Mouse (Mus musculus) lung, embryonic 15.5 days (tissue): ENCODE measurements at regions not wholly inside any gene's neighbourhood (a gene's known extent, or its start where the extent isn't known, plus 50 kb on each side); places are given as distances from the start of the nearest gene placed in this dataset.

Source experiments
- ATAC-seq: fragments of 200-750 bp; cut with Nextera tagmentation; 2 replicates; pipeline ENCODE4 v1.8.0; 2017; ENCODE audit warnings: moderate number of reproducible peaks, borderline replicate concordance; ENCODE audit not compliant: low FRiP score, low TSS enrichment; ENCODE audit errors: extremely low read depth
- H3K27ac ChIP-seq: fragments of 300-500 bp; sonication (generic); 2 replicates; pipeline ENCODE4 v1.5.1; 2015; ENCODE audit warnings: moderate library complexity, mild to moderate bottlenecking, inconsistent platforms
- H3K27me3 ChIP-seq: fragments of 300-500 bp; sonication (generic); 2 replicates; pipeline ENCODE4 v1.6.1; 2015; ENCODE audit warnings: inconsistent platforms
- H3K36me3 ChIP-seq: fragments of 300-500 bp; sonication (generic); 2 replicates; pipeline ENCODE4 v1.6.1; 2015; ENCODE audit warnings: inconsistent platforms
- H3K4me1 ChIP-seq: fragments of 300-500 bp; sonication (generic); 2 replicates; pipeline ENCODE4 v1.6.1; 2015; ENCODE audit warnings: inconsistent platforms
- H3K4me2 ChIP-seq: fragments of 300-500 bp; sonication (generic); 2 replicates; pipeline ENCODE4 v1.6.1; 2015; ENCODE audit warnings: inconsistent platforms, mild to moderate bottlenecking, moderate library complexity
- H3K4me3 ChIP-seq: fragments of 300-500 bp; sonication (generic); 2 replicates; pipeline ENCODE4 v1.5.1; 2015; ENCODE audit warnings: mild to moderate bottlenecking, inconsistent platforms
- H3K9ac ChIP-seq: fragments of 300-500 bp; sonication (generic); 2 replicates; pipeline ENCODE4 v1.6.1; 2015; ENCODE audit warnings: inconsistent platforms
- H3K9me3 ChIP-seq: fragments of 300-500 bp; sonication (generic); 2 replicates; pipeline ENCODE4 v1.6.1; 2016; ENCODE audit warnings: inconsistent platforms
- WGBS: fragments of 180-500 bp; shearing (Covaris S2); methylation state at CpG from one replicate; pipeline ENCODE4 v1.1.7; 2015; 5-methylcytosine and 5-hydroxymethylcytosine counted together

- no peaks in the 10 kb centered on the region for H3K4me1 ChIP-seq
- H3K27me3 ChIP-seq, result no peaks in the 10 kb centered on the region
- no peak overlapping the region for H3K4me2 ChIP-seq
- no peak overlapping the region for H3K4me3 ChIP-seq
- no peaks in the 10 kb centered on the region for H3K9me3 ChIP-seq
- H3K36me3 ChIP-seq, result no peaks in the 10 kb centered on the region
- peak; percentile 55; the same call in 1 of the 2 replicates for ATAC-seq
- WGBS, result 61% methylated on average over 19 of the region's 19 CpGs
- no peak overlapping the region for H3K9ac ChIP-seq
- 0 out of 2 replicates have a peak overlapping the region, but pooled peaks have one; percentile 21 for H3K27ac ChIP-seq
Measured at GRCm38 (mm10) chr3:130838626-130839422, 108.6 kb upstream of the Rpl34 start.

DNA sequence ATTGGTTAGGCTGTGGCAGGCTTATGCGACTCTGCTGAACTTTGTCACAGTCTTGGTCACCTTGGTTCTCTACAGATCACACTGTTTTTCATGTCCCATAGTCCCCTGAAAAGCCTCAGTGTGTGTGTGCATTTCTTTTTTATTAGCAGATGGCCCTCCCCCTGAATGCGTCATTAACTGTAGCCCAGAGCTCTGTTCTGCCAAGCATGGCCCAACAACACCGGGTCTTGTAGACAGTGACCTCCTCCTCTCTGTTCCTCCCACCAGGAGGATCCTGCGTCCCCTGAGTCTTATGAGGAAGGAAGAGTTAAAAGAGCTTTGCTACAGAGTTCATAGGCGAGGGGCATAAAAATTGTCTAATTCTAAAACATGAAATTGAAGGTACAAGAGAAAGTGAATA is 103.5 kb upstream of the Rpl34 start:
- Histone ChIP-seq H3K9ac (no peak overlapping the region), H3K4me2 (no peak overlapping the region), H3K9me3 (no peaks in the 10 kb centered on the region), H3K4me1 (0 out of 2 replicates have a peak, but pooled peaks cover 8% of the 10 kb centered on the region), H3K36me3 (no peaks in the 10 kb centered on the region), H3K27me3 (no peaks in the 10 kb centered on the region), H3K4me3 (no peak overlapping the region), H3K27ac (no peak overlapping the region)
- WGBS, result 80% methylated on average over 5 of the region's 5 CpGs
- ATAC-seq, result no peak

GRCm38 (mm10) chr3:130833082-130833481 is 102.9 kb upstream of the Rpl34 start:
- H3K4me3 ChIP-seq, result no peak overlapping the region
- H3K27me3 ChIP-seq, result no peaks in the 10 kb centered on the region
- no peaks in the 10 kb centered on the region for H3K9me3 ChIP-seq
- H3K27ac ChIP-seq, result no peak overlapping the region; the same call in 1 of the 2 replicates
- H3K4me2 ChIP-seq, result 0 out of 2 replicates have a peak overlapping the region, but pooled peaks have one; percentile 16
- no peak for ATAC-seq
- H3K36me3 ChIP-seq, result no peaks in the 10 kb centered on the region
- H3K9ac ChIP-seq, result no peak overlapping the region
- 0 out of 2 replicates have a peak, but pooled peaks cover 8% of the 10 kb centered on the region for H3K4me1 ChIP-seq
- whole genome bisulfite sequencing, result 39% methylated on average over 9 of the region's 9 CpGs

DNA sequence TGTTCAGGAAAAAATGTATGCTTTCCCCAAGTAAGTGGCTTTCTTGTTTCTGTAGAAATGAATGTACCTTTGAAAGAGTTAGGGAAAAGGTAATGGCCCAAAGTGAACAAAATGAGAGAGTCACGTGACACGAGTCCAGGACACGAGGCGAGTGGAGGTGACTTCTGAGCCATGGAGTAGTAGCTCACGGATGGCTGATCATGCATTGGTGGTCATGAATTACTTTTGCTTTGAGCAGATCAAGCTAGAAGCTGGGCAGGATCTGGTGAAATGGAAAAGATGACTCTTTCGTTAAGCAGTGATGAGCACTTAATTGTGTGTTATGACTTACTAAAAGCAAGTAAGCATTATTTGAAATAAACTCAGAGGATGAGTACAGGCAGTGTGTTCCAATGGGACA is 101.6 kb upstream of the Rpl34 start:
- Histone ChIP-seq H3K27ac (no peak overlapping the region), H3K4me1 (0 out of 2 replicates have a peak, but pooled peaks cover 8% of the 10 kb centered on the region), H3K4me3 (no peak overlapping the region), H3K9ac (no peak overlapping the region), H3K4me2 (no peak overlapping the region), H3K36me3 (no peaks in the 10 kb centered on the region), H3K9me3 (no peaks in the 10 kb centered on the region), H3K27me3 (no peaks in the 10 kb centered on the region)
- no peak for ATAC-seq
- 89% methylated on average over 6 of the region's 6 CpGs for WGBS

DNA sequence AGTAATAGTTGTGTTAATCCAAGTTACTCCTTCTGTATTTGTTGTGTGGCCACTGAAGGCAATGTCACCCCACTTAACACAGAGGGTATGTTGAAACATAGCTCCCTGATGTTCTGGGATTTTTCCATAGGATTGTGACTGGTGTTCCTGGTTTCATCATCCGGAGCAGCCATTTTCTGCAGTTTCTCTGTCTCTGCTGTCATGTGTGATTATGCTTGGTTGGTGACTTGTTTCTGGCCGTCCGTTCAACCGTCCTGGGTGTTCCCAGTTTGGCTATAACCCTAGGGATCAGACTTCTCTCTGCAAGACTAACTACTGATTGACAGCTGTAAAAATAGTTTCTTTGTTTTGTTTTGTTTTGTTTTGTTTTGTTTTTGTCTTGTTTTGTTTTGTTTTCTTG is 98.1 kb upstream of the Rpl34 start:
- Histone ChIP-seq H3K9ac (no peak overlapping the region), H3K4me3 (no peak overlapping the region), H3K4me2 (no peak overlapping the region), H3K9me3 (no peaks in the 10 kb centered on the region), H3K27ac (no peak overlapping the region), H3K27me3 (no peaks in the 10 kb centered on the region), H3K36me3 (no peaks in the 10 kb centered on the region), H3K4me1 (0 out of 2 replicates have a peak, but pooled peaks cover 3% of the 10 kb centered on the region)
- WGBS, result 84% methylated on average over 4 of the region's 4 CpGs
- no peak for ATAC-seq

DNA sequence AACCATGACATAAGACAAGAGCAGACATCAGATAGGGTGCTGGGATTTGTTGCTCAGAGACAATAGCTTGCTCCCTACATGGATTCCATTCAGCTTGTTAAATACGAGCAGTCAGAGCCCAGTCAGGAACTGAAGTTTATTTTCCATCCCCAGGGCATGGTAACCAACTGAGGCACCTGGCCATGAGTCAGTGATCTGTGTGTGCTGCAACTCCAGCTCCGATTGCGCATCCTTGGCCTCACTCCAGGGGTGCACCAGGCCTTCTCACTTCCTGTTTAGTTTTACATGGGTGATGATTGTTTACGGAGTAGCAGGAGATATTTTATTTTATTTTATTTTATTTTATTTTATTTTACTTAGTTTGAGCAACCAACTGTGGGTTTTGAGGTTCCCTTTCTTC is 97.7 kb upstream of the Rpl34 start:
- Histone ChIP-seq H3K9ac (no peak overlapping the region), H3K27ac (no peak overlapping the region), H3K4me2 (no peak overlapping the region), H3K4me1 (no peaks in the 10 kb centered on the region), H3K9me3 (no peaks in the 10 kb centered on the region), H3K4me3 (no peak overlapping the region), H3K27me3 (no peaks in the 10 kb centered on the region), H3K36me3 (no peaks in the 10 kb centered on the region)
- ATAC-seq, result no peak
- 63% methylated on average over 4 of the region's 4 CpGs for WGBS

DNA sequence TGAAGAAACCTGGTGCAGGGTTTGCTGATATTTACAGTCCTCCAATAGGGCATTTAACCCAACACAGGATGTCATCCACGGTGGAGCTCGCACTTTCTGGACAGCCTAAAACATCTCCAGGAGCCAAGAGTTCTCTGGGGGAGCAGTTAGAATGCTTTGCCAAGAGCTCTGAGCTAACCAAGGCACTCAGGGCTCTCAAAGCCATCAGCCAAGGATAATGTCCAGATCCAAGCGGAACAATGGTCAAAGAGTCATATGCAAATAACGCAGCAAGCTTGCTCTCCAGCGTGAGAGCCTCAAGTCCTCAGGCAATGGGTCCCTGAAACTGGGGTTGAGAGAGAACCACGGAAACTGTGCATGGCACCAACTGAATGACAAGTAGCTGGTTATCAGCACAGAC is 96.8 kb upstream of the Rpl34 start:
- no peaks in the 10 kb centered on the region for H3K9me3 ChIP-seq
- H3K36me3 ChIP-seq, result no peaks in the 10 kb centered on the region
- no peak overlapping the region for H3K27ac ChIP-seq
- H3K27me3 ChIP-seq, result no peaks in the 10 kb centered on the region
- no peak overlapping the region for H3K4me2 ChIP-seq
- H3K4me3 ChIP-seq, result no peak overlapping the region
- ATAC-seq, result no peak
- no peaks in the 10 kb centered on the region for H3K4me1 ChIP-seq
- WGBS, result 71% methylated on average over 6 of the region's 6 CpGs
- no peak overlapping the region for H3K9ac ChIP-seq

- Histone ChIP-seq H3K9me3 (no peaks in the 10 kb centered on the region), H3K27me3 (no peaks in the 10 kb centered on the region), H3K4me1 (0 out of 2 replicates have a peak, but pooled peaks cover 6% of the 10 kb centered on the region), H3K9ac (no peak overlapping the region), H3K4me3 (no peak overlapping the region), H3K4me2 (no peak overlapping the region), H3K27ac (no peak overlapping the region), H3K36me3 (no peaks in the 10 kb centered on the region)
- peak; percentile 47; the same call in 1 of the 2 replicates for ATAC-seq
- 59% methylated on average over 9 of the region's 9 CpGs for WGBS
Measured at GRCm38 (mm10) chr3:130819837-130820098, 89.6 kb upstream of the Rpl34 start.

DNA sequence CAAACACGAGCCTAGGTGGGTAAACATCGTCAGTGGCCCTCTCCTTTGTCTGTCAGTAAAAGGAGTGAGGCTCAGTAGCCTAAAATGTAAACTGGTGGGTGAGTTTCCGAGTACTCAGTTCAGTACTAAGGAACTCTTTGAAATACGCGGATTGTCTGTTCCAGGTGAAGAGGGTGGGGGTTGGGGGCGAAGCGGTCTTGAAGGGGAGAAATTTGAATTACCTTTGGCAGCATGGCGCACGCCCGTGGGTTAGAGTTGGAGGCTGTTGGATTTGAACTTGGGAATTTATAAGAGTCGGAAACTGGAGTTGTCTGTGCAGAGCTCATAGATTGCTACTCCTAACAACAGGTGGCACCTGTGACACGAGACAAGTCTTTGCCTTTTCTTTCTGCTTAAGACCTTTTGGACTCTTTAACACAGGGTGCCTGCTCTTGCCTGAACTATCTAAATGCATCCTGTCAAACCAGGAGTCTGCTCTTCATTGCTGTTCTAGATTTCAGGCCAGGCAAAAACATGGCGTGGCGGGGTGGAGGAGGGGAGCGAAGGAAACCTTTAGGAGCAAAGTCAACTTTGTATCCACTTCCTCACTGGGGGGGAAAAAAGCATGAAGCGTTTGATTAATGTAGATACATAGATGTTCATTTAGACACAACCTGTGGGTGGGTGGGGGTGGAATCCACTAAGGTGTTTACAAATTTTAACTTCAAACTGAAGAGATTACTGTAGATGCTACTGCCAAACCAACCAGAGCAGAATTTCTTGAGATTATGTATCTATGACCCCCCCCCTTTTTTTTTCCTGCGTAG is 89.0 kb upstream of the Rpl34 start:
- no peak for ATAC-seq
- Histone ChIP-seq H3K4me1 (0 out of 2 replicates have a peak, but pooled peaks cover 6% of the 10 kb centered on the region), H3K36me3 (no peaks in the 10 kb centered on the region), H3K9me3 (no peaks in the 10 kb centered on the region), H3K27ac (no peak overlapping the region), H3K4me2 (peak overlapping the region; percentile 61), H3K27me3 (no peaks in the 10 kb centered on the region), H3K9ac (0 out of 2 replicates have a peak overlapping the region, but pooled peaks have one; percentile 10), H3K4me3 (peak overlapping the region; percentile 31)
- WGBS, result 36% methylated on average over 17 of the region's 17 CpGs

DNA sequence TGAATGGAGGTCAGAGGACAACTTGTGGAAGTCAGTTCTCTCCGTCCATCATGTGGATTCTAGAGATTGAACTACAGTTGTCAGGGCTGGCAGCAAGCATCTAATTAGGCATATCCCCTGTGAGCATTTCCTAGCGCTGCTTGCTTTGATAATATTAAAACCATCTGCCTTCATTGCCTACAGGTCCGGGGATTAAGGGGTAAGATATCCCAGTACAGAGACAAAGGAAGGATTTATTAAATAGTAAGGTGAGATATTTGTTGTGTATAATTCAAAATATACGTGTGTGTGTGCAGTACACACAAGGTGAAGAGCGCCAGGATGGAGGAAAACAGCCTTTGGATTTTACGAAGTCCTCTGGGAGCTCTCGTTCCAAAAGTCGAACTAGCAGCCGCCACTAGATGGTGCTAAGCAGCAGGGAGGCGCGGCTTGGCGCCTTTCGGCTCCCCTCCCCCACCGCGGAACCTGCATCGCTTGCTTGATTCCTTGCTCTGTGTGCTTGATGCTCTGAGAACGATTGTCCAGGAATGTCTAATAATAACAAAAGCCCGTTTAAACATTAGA is 88.4 kb upstream of the Rpl34 start:
- peak overlapping the region; percentile 31 for H3K4me3 ChIP-seq
- no peaks in the 10 kb centered on the region for H3K27me3 ChIP-seq
- no peaks in the 10 kb centered on the region for H3K36me3 ChIP-seq
- H3K4me1 ChIP-seq, result 0 out of 2 replicates have a peak, but pooled peaks cover 6% of the 10 kb centered on the region
- 0 out of 2 replicates have a peak overlapping the region, but pooled peaks have one; percentile 10 for H3K9ac ChIP-seq
- WGBS, result 5% methylated on average over 18 of the region's 18 CpGs
- no peak overlapping the region for H3K27ac ChIP-seq
- H3K9me3 ChIP-seq, result no peaks in the 10 kb centered on the region
- H3K4me2 ChIP-seq, result peak overlapping the region; percentile 61
- ATAC-seq, result peak; percentile 47; the same call in 1 of the 2 replicates

DNA sequence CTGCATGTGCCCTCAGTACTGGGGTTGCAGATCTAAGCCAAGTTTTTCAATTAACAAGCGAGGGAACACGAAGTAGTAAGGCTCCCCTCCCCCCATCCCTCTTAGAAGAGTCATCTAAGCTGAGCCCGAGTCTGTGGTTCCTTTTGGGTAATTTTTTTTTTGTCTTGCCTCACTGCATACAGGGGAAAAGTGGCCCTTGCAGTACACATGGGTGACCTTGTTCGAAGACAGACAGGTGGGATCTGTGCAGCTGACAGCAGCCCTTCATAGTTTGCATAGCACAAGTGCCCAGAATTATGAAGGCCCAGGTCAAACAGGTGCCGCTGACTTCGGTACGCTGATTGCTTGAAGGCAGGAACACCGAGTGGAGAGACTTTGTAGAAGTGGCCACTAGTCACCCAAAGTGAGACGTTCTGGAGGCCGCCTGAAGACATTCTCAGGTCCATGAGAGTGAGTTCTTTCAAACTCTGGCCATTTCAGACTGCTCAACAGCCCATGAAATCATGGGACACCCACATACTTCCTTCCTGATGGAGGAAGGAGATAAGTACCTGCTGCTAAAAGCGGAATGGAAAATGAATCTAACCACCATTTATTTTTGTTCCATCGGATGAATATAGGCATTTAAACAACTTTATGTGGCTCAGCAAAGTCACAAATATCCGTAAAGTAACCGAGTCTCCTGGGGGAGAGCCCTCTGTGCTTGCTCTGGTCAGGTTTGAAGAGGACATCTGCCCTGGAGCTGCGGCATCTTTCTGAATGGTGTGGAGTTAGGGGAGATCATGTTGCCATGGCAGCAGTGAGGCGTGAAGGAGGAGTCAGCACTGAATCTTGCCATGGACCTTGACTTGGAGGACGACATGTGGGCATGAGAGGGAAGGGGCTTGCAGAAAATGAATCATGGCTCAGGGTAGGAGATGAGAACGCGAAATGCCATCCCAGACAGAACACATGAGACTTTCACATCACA is 79.8 kb upstream of the Rpl34 start:
- H3K9ac ChIP-seq, result no peak overlapping the region
- H3K27ac ChIP-seq, result no peak overlapping the region
- no peaks in the 10 kb centered on the region for H3K27me3 ChIP-seq
- no peak overlapping the region for H3K4me2 ChIP-seq
- ATAC-seq, result no peak
- H3K4me1 ChIP-seq, result no peaks in the 10 kb centered on the region
- H3K36me3 ChIP-seq, result no peaks in the 10 kb centered on the region
- no peak overlapping the region for H3K4me3 ChIP-seq
- no peaks in the 10 kb centered on the region for H3K9me3 ChIP-seq
- WGBS, result 59% methylated on average over 19 of the region's 19 CpGs
